Mouse (Mus musculus) heart, postnatal 0 days (tissue): ENCODE data around the gene Zc3h18. TPM values are rescaled to one million over a fixed set of nuclear protein-coding genes. Genes with fewer than 3 reads are reported as not detected.

Source experiments
- ATAC-seq: fragments of 200-750 bp; cut with Nextera tagmentation; 2 replicates; pipeline ENCODE4 v1.8.0; 2017; ENCODE audit warnings: low read depth, moderate number of reproducible peaks, moderate library complexity; ENCODE audit not compliant: insufficient read depth
- DNase-seq: peaks from one replicate; pipeline ENCODE4 v3.0.0-alpha.2; 2016; ENCODE audit warnings: low spot score
- H3K27ac ChIP-seq: fragments of 300-500 bp; sonication (generic); 2 replicates; pipeline ENCODE4 v1.5.1; 2014; ENCODE audit warnings: low read depth, mild to moderate bottlenecking
- H3K27me3 ChIP-seq: fragments of 300-500 bp; sonication (generic); 2 replicates; pipeline ENCODE4 v1.6.1; 2014; ENCODE audit warnings: low read length, mixed read lengths; ENCODE audit not compliant: control insufficient read depth, insufficient read depth
- H3K36me3 ChIP-seq: fragments of 300-500 bp; sonication (generic); replicated peaks from 2 replicates; pipeline ENCODE4 v1.6.1; 2014; ENCODE audit warnings: low read length, mixed read lengths; ENCODE audit not compliant: control insufficient read depth, insufficient read depth
- H3K4me1 ChIP-seq: fragments of 300-500 bp; sonication (generic); 2 replicates; pipeline ENCODE4 v1.6.1; 2014; ENCODE audit warnings: antibody characterized with exemption; ENCODE audit not compliant: control insufficient read depth, insufficient read depth
- H3K4me2 ChIP-seq: fragments of 300-500 bp; sonication (generic); 2 replicates; pipeline ENCODE4 v1.6.1; 2014; ENCODE audit warnings: low read depth, mild to moderate bottlenecking, low read length, moderate library complexity
- H3K4me3 ChIP-seq: fragments of 300-500 bp; sonication (generic); 2 replicates; pipeline ENCODE4 v1.5.1; 2014; ENCODE audit warnings: low read depth, low read length
- H3K9ac ChIP-seq: fragments of 300-500 bp; sonication (generic); replicated peaks from 2 replicates; pipeline ENCODE4 v1.6.1; 2014; ENCODE audit warnings: low read depth, low read length, mixed read lengths
- H3K9me3 ChIP-seq: fragments of 300-500 bp; sonication (generic); replicated peaks from 2 replicates; pipeline ENCODE4 v1.6.1; 2016; ENCODE audit warnings: low read length; ENCODE audit not compliant: control insufficient read depth
- CTCF ChIP-seq: IDR thresholded peaks from 2 replicates; pipeline ENCODE4 v1.5.1; 2016; ENCODE audit warnings: antibody characterized with exemption, control low read depth, low read depth
- EP300 ChIP-seq: IDR thresholded peaks from 2 replicates; pipeline ENCODE4 v1.6.1; 2016; ENCODE audit warnings: antibody characterized with exemption, low read depth
- WGBS: fragments of 180-500 bp; shearing (Covaris S2); extraction: QIAGEN DNeasy Blood & Tissue Kit; methylation state at CpG from one replicate; pipeline ENCODE4 v1.1.7; 2014; 5-methylcytosine and 5-hydroxymethylcytosine counted together
- polyA plus RNA-seq: library from polyadenylated mRNA; unstranded; fragments of >200 nt; fragmentation: Nextera tagmentation; extraction: Ambion mirVana; gene quantifications from 2 replicates; pipeline ENCODE4 v1.2.1, GENCODE M21; 2015
- total RNA-seq: library from RNA; depleted of rRNA; stranded (reverse); fragments of >200 nt; gene quantifications from 2 replicates; pipeline ENCODE4 v1.2.3, GENCODE M21; 2014; ENCODE audit warnings: low replicate concordance

Gene Zc3h18
- total and polyA plus RNA-seq, 2 experiments from 2014 or later, result 14.4 to 23.1 TPM

GRCm38 (mm10) chr8:122423659-122424058 is 47.2 kb downstream of the Zc3h18 start:
- ATAC-seq, result peak; percentile 71
- WGBS, result 22% methylated on average over 5 of the region's 5 CpGs
- Histone ChIP-seq H3K27me3 (no peaks in the 10 kb centered on the region), H3K4me2 (no peak overlapping the region), H3K9me3 (no peaks in the 10 kb centered on the region), H3K4me1 (0 out of 2 replicates have a peak, but pooled peaks cover 6% of the 10 kb centered on the region), H3K27ac (no peak overlapping the region), H3K4me3 (no peak overlapping the region), H3K9ac (no peak overlapping the region), H3K36me3 (peaks cover 19% of the 10 kb centered on the region; the same call in 1 of the 2 replicates)
- TF ChIP-seq EP300 (no peak), CTCF (no peak)
- DNase-seq, result peak; percentile 62

- WGBS, result 55% methylated on average over 9 of the region's 9 CpGs
- H3K4me1 ChIP-seq, result 0 out of 2 replicates have a peak, but pooled peaks cover 6% of the 10 kb centered on the region
- no peak for DNase-seq
- no peak overlapping the region for H3K9ac ChIP-seq
- no peak overlapping the region for H3K27ac ChIP-seq
- H3K4me3 ChIP-seq, result no peak overlapping the region
- H3K9me3 ChIP-seq, result no peaks in the 10 kb centered on the region
- no peak for ATAC-seq
- TF ChIP-seq EP300, result no peak
- no peak for TF ChIP-seq CTCF
- no peak overlapping the region for H3K4me2 ChIP-seq
- no peaks in the 10 kb centered on the region for H3K27me3 ChIP-seq
- H3K36me3 ChIP-seq, result peaks cover 19% of the 10 kb centered on the region; the same call in 1 of the 2 replicates
Observed at GRCm38 (mm10) chr8:122426145-122426544, 49.7 kb downstream of the Zc3h18 start.

- Histone ChIP-seq H3K27me3 (no peaks in the 10 kb centered on the region), H3K4me3 (no peak overlapping the region), H3K4me2 (no peak overlapping the region), H3K9ac (no peak overlapping the region), H3K4me1 (peaks cover 13% of the 10 kb centered on the region; the same call in 1 of the 2 replicates), H3K36me3 (peaks cover 19% of the 10 kb centered on the region; the same call in 1 of the 2 replicates), H3K27ac (no peak overlapping the region), H3K9me3 (no peaks in the 10 kb centered on the region)
- ATAC-seq, result no peak
- TF ChIP-seq CTCF (no peak), EP300 (no peak)
- no peak for DNase-seq
- WGBS, result 92% methylated on average over 7 of the region's 7 CpGs
Observed at GRCm38 (mm10) chr8:122427607-122428006, 51.2 kb downstream of the Zc3h18 start.

GRCm38 (mm10) chr8:122428163-122428562 is 51.8 kb downstream of the Zc3h18 start:
- H3K27me3 ChIP-seq, result no peaks in the 10 kb centered on the region
- H3K9ac ChIP-seq, result no peak overlapping the region
- 88% methylated on average over 9 of the region's 9 CpGs for WGBS
- peaks cover 13% of the 10 kb centered on the region; the same call in 1 of the 2 replicates for H3K4me1 ChIP-seq
- H3K9me3 ChIP-seq, result no peaks in the 10 kb centered on the region
- H3K4me3 ChIP-seq, result no peak overlapping the region
- ATAC-seq, result no peak
- no peak overlapping the region for H3K27ac ChIP-seq
- TF ChIP-seq CTCF (no peak), EP300 (no peak)
- no peak for DNase-seq
- no peak overlapping the region for H3K4me2 ChIP-seq
- H3K36me3 ChIP-seq, result peaks cover 19% of the 10 kb centered on the region; the same call in 1 of the 2 replicates

- Histone ChIP-seq H3K27me3 (no peaks in the 10 kb centered on the region), H3K9me3 (no peaks in the 10 kb centered on the region), H3K4me3 (no peak overlapping the region), H3K4me2 (no peak overlapping the region), H3K9ac (no peak overlapping the region), H3K36me3 (peaks cover 19% of the 10 kb centered on the region; the same call in 1 of the 2 replicates), H3K4me1 (peaks cover 7% of the 10 kb centered on the region; the same call in 1 of the 2 replicates), H3K27ac (no peak overlapping the region)
- ATAC-seq (no peak), DNase-seq (no peak)
- 76% methylated on average over 10 of the region's 10 CpGs for WGBS
- TF ChIP-seq EP300 (no peak), CTCF (no peak)
Observed at GRCm38 (mm10) chr8:122430058-122430636, 53.7 kb downstream of the Zc3h18 start.

GRCm38 (mm10) chr8:122430646-122431045 is 54.2 kb downstream of the Zc3h18 start:
- TF ChIP-seq CTCF (no peak), EP300 (no peak)
- Histone ChIP-seq H3K4me1 (peaks cover 7% of the 10 kb centered on the region; the same call in 1 of the 2 replicates), H3K9ac (no peak overlapping the region), H3K9me3 (no peaks in the 10 kb centered on the region), H3K4me3 (no peak overlapping the region), H3K27me3 (no peaks in the 10 kb centered on the region), H3K36me3 (peaks cover 16% of the 10 kb centered on the region; the same call in 1 of the 2 replicates), H3K4me2 (no peak overlapping the region), H3K27ac (no peak overlapping the region)
- DNase-seq (no peak), ATAC-seq (no peak)
- WGBS, result 83% methylated on average over 3 of the region's 3 CpGs
